Mouse (Mus musculus): Measurements from ENCODE around the gene Trpm2.
"Not testable (repeated sequence)": the region's sequence is repeated elsewhere in the genome, so short reads cannot be mapped to it uniquely, and the experiment has no call there.

DNA sequence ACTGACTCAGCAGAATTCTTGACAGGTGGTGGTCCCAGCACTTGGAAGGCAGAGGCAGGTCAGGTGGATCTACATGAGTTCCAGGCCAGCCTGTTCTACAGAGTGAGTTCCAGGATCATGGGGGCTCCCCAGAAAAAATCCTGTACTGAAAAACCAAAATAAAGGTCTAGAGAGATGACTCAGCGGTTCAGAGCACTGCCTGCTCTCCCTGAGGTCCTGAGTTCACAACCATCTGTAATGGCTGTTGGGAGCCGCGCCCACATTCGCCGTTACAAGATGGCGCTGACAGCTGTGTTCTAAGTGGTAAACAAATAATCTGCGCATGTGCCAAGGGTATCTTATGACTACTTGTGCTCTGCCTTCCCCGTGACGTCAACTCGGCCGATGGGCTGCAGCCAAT, 49.6 kb upstream of the Trpm2 start:
- TF ChIP-seq CTCF (IDR thresholded peaks at IDR 0.05; ENCODE audit: control insufficient read depth, insufficient read depth, insufficient replicate concordance, low read depth, low read length); POLR2A (IDR thresholded peaks at IDR 0.05; ENCODE audit: control insufficient read depth, low read depth, low read length): not testable (repeated sequence)

Data from testis, adult 2 months (tissue).